In genomic region chr12:84192741-84193641, GRCm38 (mm10) we compare ENCODE assay signal across 8 mouse cellular contexts. TPM values are rescaled to one million over a fixed set of nuclear protein-coding genes. Genes with fewer than 3 reads are reported as not detected.
DNase-seq lines count a peak whose midpoint lies in the region; ATAC-seq and TF ChIP-seq lines count a peak whose summit lies in the region.

No protein-coding gene starts in this region.

- H3K27ac ChIP-seq in intestine, postnatal 0 days (ENCODE audit: low read depth, low read length) = peak overlapping the region; percentile 98
- H3K27ac ChIP-seq in liver, embryonic 14.5 days = peak overlapping the region; percentile 85

- TF ChIP-seq CTCF in intestine, postnatal 0 days (IDR thresholded peaks at IDR 0.05; ENCODE audit: low read depth) = no peak
- no peak for TF ChIP-seq CTCF in liver, embryonic 14.5 days (IDR thresholded peaks at IDR 0.05; ENCODE audit: low read depth)

- H3K9ac ChIP-seq in intestine, postnatal 0 days (ENCODE audit: low read depth, low read length) = peak overlapping the region; percentile 91
- H3K9ac ChIP-seq in liver, embryonic 14.5 days (replicated peaks) = peak overlapping the region; percentile 99

- H3K4me1 ChIP-seq in intestine, postnatal 0 days (replicated peaks; ENCODE audit: control insufficient read depth, insufficient read depth, low read length) = peaks cover 28% of the 10 kb centered on the region
- H3K4me1 ChIP-seq in liver, embryonic 14.5 days (replicated peaks; ENCODE audit: control insufficient read depth in 2 of 2, insufficient read depth in 2 of 2, low read length in 1 of 2) = peaks cover 40 to 51% of the 10 kb centered on the region in 2 experiments

- H3K36me3 ChIP-seq in intestine, postnatal 0 days (ENCODE audit: control insufficient read depth, insufficient read depth) = no peaks in the 10 kb centered on the region
- H3K36me3 ChIP-seq in liver, embryonic 14.5 days (replicated peaks; ENCODE audit: control insufficient read depth, insufficient read depth, low read depth) = no peaks in the 10 kb centered on the region; the same call in 1 of the 2 replicates

- H3K4me3 ChIP-seq in intestine, postnatal 0 days (ENCODE audit: low read depth, low read length) = peak overlapping the region; percentile 58
- peak overlapping the region; percentile 80 to 98 for H3K4me3 ChIP-seq in liver, embryonic 14.5 days (ENCODE audit: insufficient read depth in 1 of 2, low read depth in 2 of 2, low read length in 2 of 2)

- H3K27me3 ChIP-seq in intestine, postnatal 0 days (replicated peaks; ENCODE audit: control insufficient read depth, insufficient read depth, low read length) = no peaks in the 10 kb centered on the region
- H3K27me3 ChIP-seq in liver, embryonic 14.5 days (ENCODE audit: control insufficient read depth, insufficient read depth, low read length) = no peaks in the 10 kb centered on the region

- intact Hi-C loops in gastrocnemius, postnatal 36 days (cut with DNase I) = loop anchor here (2.0 kb wide), 1 partner anchor 26 kb away; the partner anchor contains the start of gene Elmsan1

- peak overlapping the region; percentile 99 for H3K4me2 ChIP-seq in intestine, postnatal 0 days (replicated peaks; ENCODE audit: low read depth)
- H3K4me2 ChIP-seq in liver, embryonic 14.5 days (ENCODE audit: low read depth) = peak overlapping the region; percentile 87

- under 1% methylated on average over 100 of the region's 102 CpGs for WGBS in intestine, postnatal 0 days
- under 1% methylated on average over 101 of the region's 102 CpGs for WGBS in liver, embryonic 14.5 days (ENCODE audit: insufficient replicate concordance)

- peak; percentile 30 for ATAC-seq in common myeloid progenitor, adult 5-6 weeks (replicated peaks; ENCODE audit: low read depth, poor library complexity, severe bottlenecking)
- ATAC-seq in intestine, postnatal 0 days = peak; percentile 10
- peak; percentile 38 for ATAC-seq in liver, embryonic 14.5 days (ENCODE audit: insufficient read depth)

- H3K9me3 ChIP-seq in intestine, postnatal 0 days (ENCODE audit: control insufficient read depth) = no peaks in the 10 kb centered on the region
- H3K9me3 ChIP-seq in liver, embryonic 14.5 days (ENCODE audit: control insufficient read depth, low read length) = no peaks in the 10 kb centered on the region

- DNase-seq in A20 (ENCODE audit: low read depth, low spot score) (peak; percentile 83), ZHBTc4 (ENCODE audit: low read depth, low spot score) (peak; percentile 78)
- peak; percentile 63 to 66 for DNase-seq in gastrocnemius, postnatal 36 days
- no peak for DNase-seq in liver, embryonic 14.5 days (ENCODE audit: low read depth in 3 of 3, low spot score in 3 of 3)
- peak; percentile 82 to 83 for DNase-seq in natural killer cell, adult 2 months (ENCODE audit: low spot score in 2 of 2)
- DNase-seq in thymus, postnatal 0 days (ENCODE audit: low spot score) = peak; percentile 58

- no peak for TF ChIP-seq EP300 in liver, embryonic 14.5 days (IDR thresholded peaks at IDR 0.05; ENCODE audit: low read depth)

RNA-seq across cellular contexts. Expression of gene Elmsan1, which starts 25.7 kb away (rescaled TPM):
- total RNA-seq in common myeloid progenitor, adult 5-6 weeks (2017) = 13.0 and 15.1 TPM in 2 replicates
- 10 to 100 TPM in 1 of 2 experiments, 1 to 10 TPM in 1; 6.5 to 10.4 TPM for total RNA-seq in gastrocnemius, postnatal 36 days (2021)
- polyA plus RNA-seq in intestine, postnatal 0 days (2015; fragmentation: Nextera tagmentation; extraction: Ambion mirVana) = 4.4 and 4.9 TPM in 2 replicates
- polyA plus RNA-seq in liver, embryonic 14.5 days (2012; rRNA removed) = 3.9 and 4.3 TPM in 2 replicates
- 4.5 and 5.1 TPM in 2 replicates for polyA plus RNA-seq in liver, embryonic 14.5 days (2014; fragmentation: Nextera tagmentation; extraction: Ambion mirVana)
- 5.1 and 6.3 TPM in 2 replicates for polyA plus RNA-seq in thymus, postnatal 0 days (2015; fragmentation: Nextera tagmentation; extraction: Ambion mirVana)

RNA-seq across cellular contexts. Expression of gene Pnma1, which starts 44.7 kb away (rescaled TPM):
- 0.58 and 0.64 TPM in 2 replicates for total RNA-seq in common myeloid progenitor, adult 5-6 weeks (2017)
- under 1 TPM; 0.15 to 0.18 TPM for total RNA-seq in gastrocnemius, postnatal 36 days (2021)
- polyA plus RNA-seq in intestine, postnatal 0 days (2015; fragmentation: Nextera tagmentation; extraction: Ambion mirVana) = 0.30 and 0.43 TPM in 2 replicates
- 0.09 and 0.10 TPM in 2 replicates for polyA plus RNA-seq in liver, embryonic 14.5 days (2012; rRNA removed)
- polyA plus RNA-seq in liver, embryonic 14.5 days (2014; fragmentation: Nextera tagmentation; extraction: Ambion mirVana) = 0.05 and 0.11 TPM in 2 replicates
- polyA plus RNA-seq in thymus, postnatal 0 days (2015; fragmentation: Nextera tagmentation; extraction: Ambion mirVana) = 0.18 and 0.22 TPM in 2 replicates

Comparison
In these comparisons a context has a peak if more than half of its experiments do, and no peak if none do; other contexts are left out.
1. DNase-seq: peak in A20 (single experiment), ZHBTc4 (single experiment), gastrocnemius, postnatal 36 days (2 of 2), natural killer cell, adult 2 months (2 of 2) and thymus, postnatal 0 days (single experiment); none in liver, embryonic 14.5 days (0 of 3).
2. Peak in every context shown above with its lines, with median percentiles within 50 percentile points of each other: ATAC-seq.